Mouse (Mus musculus): ENCODE measurements around the gene BC037034.

- TF ChIP-seq POLR2A (IDR thresholded peaks at IDR 0.05; ENCODE audit: insufficient read length, low read depth), result no peak
- TF ChIP-seq E2F4 (IDR thresholded peaks at IDR 0.05; ENCODE audit: insufficient read depth), result no peak
- TF ChIP-seq MAX (IDR thresholded peaks at IDR 0.05; ENCODE audit: low read depth), result no peak
- TF ChIP-seq MYOD1 (IDR thresholded peaks at IDR 0.05; ENCODE audit: control insufficient read depth in 1 of 3, insufficient read length in 2 of 3, low read depth in 2 of 3), result no peak
- no peak for TF ChIP-seq USF1 (IDR thresholded peaks at IDR 0.05; ENCODE audit: low read depth)
- TF ChIP-seq POLR2AphosphoS2 (IDR thresholded peaks at IDR 0.05; ENCODE audit: insufficient read length, low read depth), result no peak
Observed at GRCm38 (mm10) chr5:138280829-138281228, 17.0 kb upstream of the BC037034 start.
